Mouse (Mus musculus) mouse trophoblast stem cell (cell line): ENCODE results near the gene Fcgbp.
"Not testable (repeated sequence)": the region's sequence is repeated elsewhere in the genome, so short reads cannot be mapped to it uniquely, and the experiment has no call there.

Experiments used
- in situ Hi-C, 2 experiments: fragments of 300-500 bp; cut with MseI, MboI; formaldehyde crosslinking; loops; 2 replicates in 1 of 2; 3 replicates in 1 of 2; pipeline ENCODE4 v1.15.1; 2025

The Fcgbp gene

GRCm38 (mm10) chr7:28148263-28148662 is 77.2 kb downstream of the Fcgbp start:
- in situ Hi-C loops: loop anchor here in 1 of 2 experiments (10.0 kb wide), 1 partner anchor 93 kb away; the partner anchor contains the start of gene Psmc4

GRCm38 (mm10) chr7:28149841-28150240 is 78.8 kb downstream of the Fcgbp start:
- in situ Hi-C loops: loop anchor here in 1 of 2 experiments (10.0 kb wide), 1 partner anchor 95 kb away; the partner anchor contains the start of gene Psmc4

- in situ Hi-C loops: no loop called here
These were observed 80.7 kb downstream of the Fcgbp start for GRCm38 (mm10) chr7:28151584-28152221.

GRCm38 (mm10) chr7:28153595-28153994 is 82.6 kb downstream of the Fcgbp start:
- in situ Hi-C loops: not testable (repeated sequence)

GRCm38 (mm10) chr7:28159292-28159691 is 88.3 kb downstream of the Fcgbp start:
- in situ Hi-C loops: no loop called here

- in situ Hi-C loops: no loop called here
These were observed 88.9 kb downstream of the Fcgbp start for GRCm38 (mm10) chr7:28159893-28160292.

GRCm38 (mm10) chr7:28161163-28161749 is 90.2 kb downstream of the Fcgbp start:
- in situ Hi-C loops: no loop called here

GRCm38 (mm10) chr7:28165406-28165805 is 94.4 kb downstream of the Fcgbp start:
- in situ Hi-C loops: no loop called here

- in situ Hi-C loops: no loop called here
These were observed 97.5 kb downstream of the Fcgbp start for GRCm38 (mm10) chr7:28168320-28169115.

- in situ Hi-C loops: no loop called here
These were observed 98.7 kb downstream of the Fcgbp start, which contains the start of gene Fbl for GRCm38 (mm10) chr7:28169489-28170422. Fbl (plus strand) TSS chr7:28169710.
